Mouse (Mus musculus): ENCODE results near the gene Pip4k2c.

DNA sequence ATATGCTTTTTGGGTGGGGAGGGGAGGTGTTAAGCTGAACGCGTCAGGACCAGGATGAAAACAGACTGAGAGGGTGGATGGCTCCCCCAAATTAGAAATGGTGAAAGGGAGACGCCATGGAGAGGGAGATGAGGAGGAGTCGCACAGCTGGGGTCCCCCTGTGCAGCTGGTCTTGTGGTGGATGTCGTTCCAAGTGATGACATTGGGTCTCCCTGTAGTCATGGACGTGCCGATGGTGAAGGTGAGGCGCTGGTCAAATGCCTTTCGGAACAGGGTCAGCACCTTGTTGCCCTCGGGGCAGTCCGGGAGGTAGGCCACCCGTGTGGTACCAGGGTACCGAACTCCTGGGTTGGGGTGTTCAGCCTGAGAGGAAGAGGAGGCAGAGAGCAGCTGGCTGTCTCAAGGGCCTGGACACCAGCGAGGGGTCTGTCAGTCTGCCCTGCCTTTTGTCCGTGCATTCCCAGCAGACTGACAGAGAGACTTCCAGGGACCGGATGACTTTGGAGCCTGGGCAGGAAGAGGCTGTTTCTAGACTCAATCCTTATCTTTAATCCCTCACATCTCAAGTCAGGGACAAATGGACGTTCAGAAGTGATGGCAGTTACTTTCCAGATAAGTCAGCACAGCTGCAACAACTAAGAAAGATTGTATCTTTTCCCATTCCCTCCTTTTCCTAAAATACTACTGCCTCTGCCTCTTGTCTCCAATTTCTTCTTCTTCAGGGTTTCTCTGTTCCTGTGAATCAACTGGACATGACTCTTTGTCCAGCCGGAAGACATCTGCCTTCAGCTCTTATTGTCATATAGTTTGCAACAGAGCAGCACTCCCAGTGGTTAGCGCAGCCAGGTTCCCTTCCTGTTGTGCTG, 20.0 kb downstream of the Pip4k2c start:
- TF ChIP-seq CTCF (IDR thresholded peaks at IDR 0.05; ENCODE audit: low read depth, low read length) (no peak), POLR2A (IDR thresholded peaks at IDR 0.05; ENCODE audit: insufficient read depth, low read length) (no peak), EP300 (IDR thresholded peaks at IDR 0.05; ENCODE audit: insufficient read depth, low read depth, low read length) (no peak)
